Comparison of ENCODE assay signal across 15 mouse cellular contexts in the genomic region with DNA sequence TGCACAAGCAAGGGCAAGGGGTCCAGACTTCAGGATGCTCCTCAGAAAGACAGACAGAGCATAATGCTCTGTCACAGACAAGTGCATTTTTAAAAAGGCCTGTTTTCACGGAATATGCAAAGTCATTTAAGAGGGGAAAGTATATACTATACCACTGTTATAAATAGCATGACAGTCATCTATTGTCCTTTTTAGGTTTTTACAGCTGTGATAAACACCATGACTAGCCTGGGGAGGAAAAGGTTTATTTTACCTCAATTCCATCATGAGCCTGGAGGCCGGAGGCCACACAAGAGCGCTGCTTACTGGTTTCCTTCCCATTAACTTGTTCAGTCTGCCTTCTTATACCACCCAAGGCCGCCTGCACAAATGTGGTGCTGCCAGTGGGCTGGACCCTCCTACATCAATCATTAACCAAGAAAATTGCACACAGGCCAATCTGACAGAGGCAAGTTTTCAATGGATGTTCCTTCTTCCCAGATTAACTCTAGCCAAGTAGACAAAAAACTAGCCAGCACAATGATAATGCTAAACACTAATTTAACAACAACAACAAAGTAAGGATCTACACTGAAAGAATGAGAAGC. TPM values are rescaled to one million over a fixed set of nuclear protein-coding genes. Genes with fewer than 3 reads are reported as not detected.
A peak's percentile ranks its signal among the peaks of the same experiment; 100 is the strongest.
DNase-seq lines count a peak whose midpoint lies in the region; ATAC-seq and TF ChIP-seq lines count a peak whose summit lies in the region.
"Had no signal": no experiment of that assay in that cellular context is flagged by ENCODE, and none has a peak within 500 bp of the region (broad histone marks: within the 10 kb centered on the region; RNA-seq: fewer than 3 reads in every experiment).

No protein-coding gene starts in this region.

- H3K4me3 ChIP-seq in liver, embryonic 16.5 days (ENCODE audit: low read depth, low read length): no peak overlapping the region
- no peak overlapping the region for H3K4me3 ChIP-seq in cortical plate, adult 2 months (ENCODE audit: insufficient read depth, low read length)
- H3K4me3 ChIP-seq: heart, embryonic 13.5 days; hindbrain, embryonic 10.5 days had no signal

- H3K9me3 ChIP-seq in liver, embryonic 16.5 days (replicated peaks; ENCODE audit: control insufficient read depth, low read length): no peaks in the 10 kb centered on the region
- H3K9me3 ChIP-seq: heart, embryonic 13.5 days; hindbrain, embryonic 10.5 days had no signal

- no peak for DNase-seq in liver
- DNase-seq in kidney, adult 8-10 months: peak; percentile 78 to 79
- peak; percentile 40 to 60 for DNase-seq in kidney, postnatal 4 days
- no peak for DNase-seq in urinary bladder, postnatal 4 days (ENCODE audit: low spot score in 2 of 2)
- DNase-seq: cerebellum, adult 2 months; gastrocnemius, postnatal 36 days; right cerebral cortex, postnatal 14 days had no signal

- no peak; the same call in 1 of the 2 replicates for ATAC-seq in liver, embryonic 16.5 days (ENCODE audit: low read depth)
- no peak for ATAC-seq in erythroblast, adult 5-6 weeks (replicated peaks; ENCODE audit: low FRiP score, poor library complexity, severe bottlenecking)
- ATAC-seq: CD4-positive, CD25-positive, alpha-beta regulatory T cell, adult 4 months; midbrain, embryonic 16.5 days had no signal

- H3K4me1 ChIP-seq in liver, embryonic 16.5 days (ENCODE audit: control insufficient read depth, low read depth, low read length): peaks cover 9% of the 10 kb centered on the region; the same call in 1 of the 2 replicates
- H3K4me1 ChIP-seq in cortical plate, adult 2 months (ENCODE audit: control insufficient read depth, insufficient read depth, low read length): peaks cover 2% of the 10 kb centered on the region; the same call in 1 of the 2 replicates
- H3K4me1 ChIP-seq: hindbrain, embryonic 10.5 days had no signal

- H3K9ac ChIP-seq in liver, embryonic 16.5 days (ENCODE audit: low read depth, low read length): no peak overlapping the region
- H3K9ac ChIP-seq: heart, embryonic 13.5 days; liver, embryonic 14.5 days had no signal

- no peak overlapping the region for H3K4me2 ChIP-seq in liver, embryonic 16.5 days (ENCODE audit: low read depth, low read length)
- H3K4me2 ChIP-seq: heart, embryonic 13.5 days had no signal

- no peaks in the 10 kb centered on the region for H3K27me3 ChIP-seq in liver, embryonic 16.5 days (ENCODE audit: control insufficient read depth, insufficient read depth, low read depth, low read length)
- H3K27me3 ChIP-seq: heart, embryonic 13.5 days had no signal

- WGBS in liver, embryonic 16.5 days (ENCODE audit: insufficient replicate concordance): 49% methylated on average over 4 of the region's 4 CpGs

- TF ChIP-seq CTCF in cortical plate, adult 2 months (IDR thresholded peaks at IDR 0.05; ENCODE audit: extremely low read depth, insufficient read depth, low read length): no peak

- H3K36me3 ChIP-seq in liver, embryonic 16.5 days (ENCODE audit: control insufficient read depth, insufficient read depth): peaks cover 3% of the 10 kb centered on the region; the same call in 1 of the 2 replicates

- H3K27ac ChIP-seq in liver, embryonic 16.5 days (ENCODE audit: low read length): peak overlapping the region; percentile 37; the same call in 1 of the 2 replicates
- H3K27ac ChIP-seq in cortical plate, adult 2 months (ENCODE audit: insufficient read depth, low read length): peak overlapping the region; percentile 84; the same call in 1 of the 2 replicates
- H3K27ac ChIP-seq: heart, embryonic 13.5 days; hindbrain, embryonic 10.5 days; liver, embryonic 14.5 days had no signal

- TF ChIP-seq POLR2A in cortical plate, adult 2 months (IDR thresholded peaks at IDR 0.05; ENCODE audit: extremely low read depth, insufficient read depth, low read length): no peak

RNA-seq across cellular contexts. Expression of a gene that starts 23.9 kb away (rescaled TPM):
- 23.9 and 24.6 TPM in 2 replicates for polyA plus RNA-seq in liver, embryonic 16.5 days (2015; fragmentation: Nextera tagmentation; extraction: Ambion mirVana)
- polyA plus RNA-seq in cortical plate, adult 2 months (2012; rRNA removed): 72.4 and 73.4 TPM in 2 replicates
- 44.9 and 51.7 TPM in 2 replicates for total RNA-seq in erythroblast, adult 5-6 weeks (2015; ENCODE audit: low replicate concordance)
- total RNA-seq in erythroblast, adult 5-6 weeks (2017; ENCODE audit: low replicate concordance): 65.2 and 83.5 TPM in 2 replicates

Comparison
In these comparisons a context has a peak if more than half of its experiments do, and no peak if none do; other contexts are left out.
1. DNase-seq: peak in kidney, adult 8-10 months (2 of 2) and kidney, postnatal 4 days (2 of 2); none in liver (single experiment) and urinary bladder, postnatal 4 days (0 of 2).